Mouse (Mus musculus): ENCODE data around the gene AL731706.2.

DNA sequence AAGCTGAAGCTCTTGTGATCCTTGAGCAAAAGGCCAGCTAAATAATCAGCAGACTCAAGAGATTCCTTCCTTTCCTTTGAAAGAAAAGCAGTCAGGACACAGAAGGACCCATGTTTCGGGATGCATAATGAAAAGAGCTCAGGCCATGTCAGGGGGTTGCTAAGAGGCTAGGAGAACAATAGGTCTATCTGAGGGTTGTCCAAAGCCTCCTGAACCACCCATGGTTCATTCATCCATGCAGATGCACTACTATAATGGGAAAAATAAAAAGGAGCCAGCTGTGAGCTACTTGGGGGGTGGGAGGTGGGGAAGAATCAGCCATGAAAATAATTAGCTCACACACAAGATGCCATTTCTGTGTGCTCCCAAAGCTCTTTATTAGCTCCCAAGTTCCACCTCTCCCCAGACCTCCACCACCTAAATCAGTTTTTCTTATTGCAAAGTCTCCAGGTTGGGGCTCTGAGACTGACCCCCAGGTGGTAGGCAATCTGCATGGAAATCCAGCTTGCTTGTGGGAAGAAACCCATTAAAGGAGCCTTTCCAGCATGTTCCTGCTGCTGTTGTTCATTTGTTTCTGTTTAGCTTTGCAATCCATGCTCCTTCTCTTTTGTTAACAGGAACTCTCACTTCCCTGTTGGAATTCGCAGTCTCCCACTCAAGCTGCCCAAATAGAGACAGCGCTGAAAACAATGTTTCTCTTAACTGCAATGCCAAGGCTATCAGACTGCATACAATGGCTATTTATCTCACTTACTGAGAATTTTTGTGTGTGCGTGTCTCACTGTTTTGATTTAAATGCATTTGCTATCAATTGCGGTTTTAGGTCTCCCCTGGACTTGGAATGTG lies 30.7 kb downstream of the AL731706.2 start:
- TF ChIP-seq CTCF (IDR thresholded peaks at IDR 0.05; ENCODE audit: insufficient read depth, low read depth, low read length) (no peak), POLR2A (IDR thresholded peaks at IDR 0.05; ENCODE audit: insufficient read depth, low read depth, low read length) (no peak)
